Mouse (Mus musculus): Measurements from ENCODE around the gene Proser1.

- TF ChIP-seq POLR2A (IDR thresholded peaks at IDR 0.05; ENCODE audit: low read depth, low read length) (no peak), CTCF (IDR thresholded peaks at IDR 0.05; ENCODE audit: extremely low read depth, insufficient read length, insufficient replicate concordance, low read depth, low read length) (no peak)
Observed at GRCm38 (mm10) chr3:53454005-53454404, 9.5 kb upstream of the Proser1 start.
